Mouse (Mus musculus) MEL (cell line): ENCODE data around the gene Utp20.

Experiments
- CHD1 ChIP-seq: IDR thresholded peaks from 2 replicates; pipeline ENCODE4 v1.6.1; 2012; ENCODE audit warnings: low read depth, mild to moderate bottlenecking, inconsistent platforms, low read length, improper control_type of control experiment
- CTCF ChIP-seq, 3 experiments: IDR thresholded peaks in 2 of 3; conservative IDR thresholded peaks in 1 of 3; 2 replicates each; pipeline ENCODE4 v1.5.1; 2011 to 2012; ENCODE audit warnings: low read length in 3 of 3, low read depth in 2 of 3, mild to moderate bottlenecking in 2 of 3, improper control_type of control experiment in 1 of 3, inconsistent platforms in 1 of 3, mixed read lengths in 1 of 3, moderate library complexity in 1 of 3; ENCODE audit not compliant: control insufficient read depth in 1 of 3, insufficient read depth in 1 of 3, poor library complexity in 1 of 3, severe bottlenecking in 1 of 3
- POLR2AphosphoS2 ChIP-seq: IDR thresholded peaks from 2 replicates; pipeline ENCODE4 v1.6.1; 2011; ENCODE audit warnings: low read length, improper control_type of control experiment
- RAD21 ChIP-seq: IDR thresholded peaks from 2 replicates; pipeline ENCODE4 v1.6.1; 2011; ENCODE audit warnings: mild to moderate bottlenecking, low read depth, low read length, improper control_type of control experiment
- TCF12 ChIP-seq: IDR thresholded peaks from 2 replicates; pipeline ENCODE4 v1.6.1; 2014; ENCODE audit warnings: low read depth, mild to moderate bottlenecking, inconsistent platforms, low read length, improper control_type of control experiment, moderate library complexity
- USF1 ChIP-seq: IDR thresholded peaks from 2 replicates; pipeline ENCODE4 v1.6.1; 2014; ENCODE audit warnings: low read depth, mild to moderate bottlenecking, inconsistent platforms, low read length, improper control_type of control experiment, moderate library complexity
- ZNF384 ChIP-seq: IDR thresholded peaks from 2 replicates; pipeline ENCODE4 v1.6.1; 2012; ENCODE audit warnings: low read depth, mild to moderate bottlenecking, inconsistent platforms, low read length, improper control_type of control experiment

- TF ChIP-seq USF1 (no peak), TCF12 (no peak), CTCF (IDR thresholded peaks at IDR 0.05 in 2 of 3, conservative IDR thresholded peaks at IDR 0.05 in 1 of 3; ENCODE audit: control insufficient read depth in 1 of 3, insufficient read depth in 1 of 3, low read depth in 2 of 3, low read length in 3 of 3, poor library complexity in 1 of 3, severe bottlenecking in 1 of 3) (no peak), ZNF384 (no peak), CHD1 (no peak), POLR2AphosphoS2 (no peak), RAD21 (no peak)
Measured at GRCm38 (mm10) chr10:88861416-88861815, 34.8 kb upstream of the Utp20 start.
